Mouse (Mus musculus) stomach, postnatal 0 days (tissue): Measurements from ENCODE around the gene Klrb1. TPM values are rescaled to one million over a fixed set of nuclear protein-coding genes. Genes with fewer than 3 reads are reported as not detected.
"Not testable (repeated sequence)": the region's sequence is repeated elsewhere in the genome, so short reads cannot be mapped to it uniquely, and the experiment has no call there.

Experiments
- ATAC-seq: fragments of 200-750 bp; cut with Nextera tagmentation; 2 replicates; pipeline ENCODE4 v1.8.0; 2017; ENCODE audit not compliant: low FRiP score, low TSS enrichment
- DNase-seq: peaks from one replicate; pipeline ENCODE4 v3.0.0-alpha.2; 2016; ENCODE audit warnings: low spot score
- H3K27ac ChIP-seq: fragments of 300-500 bp; sonication (generic); replicated peaks from 2 replicates; pipeline ENCODE4 v1.5.1; 2014; ENCODE audit warnings: mild to moderate bottlenecking, control low read depth
- H3K27me3 ChIP-seq: fragments of 300-500 bp; sonication (generic); 2 replicates; pipeline ENCODE4 v1.6.1; 2014; ENCODE audit warnings: low read length; ENCODE audit not compliant: control insufficient read depth, insufficient read depth
- H3K36me3 ChIP-seq: fragments of 300-500 bp; sonication (generic); 2 replicates; pipeline ENCODE4 v1.6.1; 2014; ENCODE audit warnings: low read length, mixed read lengths; ENCODE audit not compliant: control insufficient read depth, insufficient read depth
- H3K4me1 ChIP-seq: fragments of 300-500 bp; sonication (generic); replicated peaks from 2 replicates; pipeline ENCODE4 v1.6.1; 2014; ENCODE audit warnings: antibody characterized with exemption; ENCODE audit not compliant: control insufficient read depth, insufficient read depth
- H3K4me2 ChIP-seq: fragments of 300-500 bp; sonication (generic); replicated peaks from 2 replicates; pipeline ENCODE4 v1.6.1; 2014; ENCODE audit warnings: low read depth, mild to moderate bottlenecking, control low read depth, moderate library complexity
- H3K4me3 ChIP-seq: fragments of 300-500 bp; sonication (generic); 2 replicates; pipeline ENCODE4 v1.5.1; 2014; ENCODE audit warnings: low read depth, low read length, control low read depth
- H3K9ac ChIP-seq: fragments of 300-500 bp; sonication (generic); 2 replicates; pipeline ENCODE4 v1.6.1; 2014; ENCODE audit warnings: mild to moderate bottlenecking, low read length, control low read depth, mixed read lengths
- H3K9me3 ChIP-seq: fragments of 300-500 bp; sonication (generic); 2 replicates; pipeline ENCODE4 v1.6.1; 2016; ENCODE audit warnings: low read length; ENCODE audit not compliant: control insufficient read depth
- CTCF ChIP-seq: IDR thresholded peaks from 2 replicates; pipeline ENCODE4 v1.5.1; 2016; ENCODE audit warnings: antibody characterized with exemption, low read depth, mild to moderate bottlenecking, moderate library complexity
- EP300 ChIP-seq: optimal IDR thresholded peaks from 2 replicates; pipeline ENCODE3; 2016; ENCODE audit warnings: antibody characterized with exemption
- WGBS: fragments of 180-500 bp; shearing (Covaris S2); extraction: QIAGEN DNeasy Blood & Tissue Kit; methylation state at CpG from one replicate; pipeline ENCODE4 v1.1.7; 2014; 5-methylcytosine and 5-hydroxymethylcytosine counted together
- polyA plus RNA-seq: library from polyadenylated mRNA; unstranded; fragments of >200 nt; fragmentation: Nextera tagmentation; extraction: Ambion mirVana; gene quantifications from 2 replicates; pipeline ENCODE4 v1.2.1, GENCODE M21; 2015

The Klrb1 gene
- polyA plus RNA-seq, result not detected in 2 replicates

DNA sequence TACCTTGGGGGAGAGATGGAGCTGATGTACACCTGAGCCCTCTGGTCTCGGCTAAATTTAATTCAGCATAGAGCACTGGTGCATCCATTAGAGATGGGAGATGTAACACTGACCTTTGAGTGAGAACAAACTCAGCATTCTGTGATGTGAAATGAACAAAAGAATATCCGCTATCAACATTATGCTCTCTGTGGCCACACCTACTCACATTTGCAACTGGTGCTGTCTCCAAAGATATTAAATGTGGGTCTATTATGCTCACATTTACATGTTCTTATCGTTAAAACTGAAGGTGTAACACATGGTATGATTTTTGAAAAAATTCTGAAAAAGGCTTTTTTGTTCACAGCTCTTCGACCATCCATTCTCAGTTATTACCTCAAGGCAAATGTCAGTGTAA is at the start of gene Klrb1:
Gene Klrb1, minus strand, starts transcription at position 101 of the 400 bp plus-strand sequence.
- Histone ChIP-seq H3K9me3 (no peaks in the 10 kb centered on the region), H3K4me3 (no peak within 1 kb of the TSS), H3K36me3 (no peaks in the 10 kb centered on the region), H3K27ac (no peak within 1 kb of the TSS), H3K27me3 (no peaks in the 10 kb centered on the region), H3K9ac (no peak within 1 kb of the TSS), H3K4me1 (no peaks in the 10 kb centered on the region), H3K4me2 (no peak within 1 kb of the TSS)
- no peak for TF ChIP-seq EP300
- no peak for TF ChIP-seq CTCF
- WGBS, result 78% methylated on average over 4 of the region's 4 CpGs
- ATAC-seq, result no peak
- DNase-seq, result no peak

DNA sequence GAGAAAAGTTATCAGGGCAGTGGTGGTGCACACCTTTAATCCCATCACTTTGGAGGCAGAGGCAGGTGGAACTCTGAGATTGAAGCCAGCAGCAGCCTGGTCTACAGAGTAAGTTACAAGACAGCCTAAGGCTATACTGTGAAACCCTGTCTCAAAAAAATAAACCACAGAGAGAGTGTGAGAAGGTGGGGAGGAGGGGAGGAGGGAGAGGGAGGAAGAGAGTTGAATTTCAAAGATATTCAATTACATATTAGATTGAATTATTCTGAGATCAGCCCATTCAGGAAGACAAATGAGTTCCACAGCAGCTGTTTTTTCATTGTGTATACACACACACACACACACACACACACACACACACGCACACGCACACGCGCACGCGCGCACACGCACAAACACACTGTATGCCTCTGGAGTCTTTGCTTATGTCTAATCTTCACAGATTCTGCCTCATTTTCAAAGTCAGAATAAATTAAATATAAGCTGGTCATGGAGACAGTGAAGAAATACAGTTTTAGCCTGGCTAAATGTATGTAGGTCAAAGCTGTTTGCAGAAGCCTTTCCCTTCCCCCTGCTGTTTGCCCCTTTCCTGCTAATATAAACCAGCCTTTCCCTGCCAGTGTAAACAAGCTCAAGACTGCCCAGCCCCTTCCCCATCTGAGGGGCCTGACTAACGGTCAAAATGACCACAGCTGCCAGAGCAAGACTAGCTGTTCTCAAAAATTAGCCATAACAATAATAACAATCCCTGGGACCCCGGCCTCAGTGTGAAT is 46.8 kb upstream of the Klrb1 start:
- Histone ChIP-seq H3K27ac (peak overlapping the region; percentile 30; the same call in 1 of the 2 replicates), H3K4me3 (no peak overlapping the region), H3K9ac (no peak overlapping the region), H3K4me1 (no peaks in the 10 kb centered on the region), H3K27me3 (no peaks in the 10 kb centered on the region), H3K36me3 (no peaks in the 10 kb centered on the region), H3K4me2 (0 out of 2 replicates have a peak overlapping the region, but pooled peaks have one; percentile 9), H3K9me3 (no peaks in the 10 kb centered on the region)
- ATAC-seq (peak; percentile 46; the same call in 1 of the 2 replicates), DNase-seq (no peak)
- TF ChIP-seq EP300, result no peak
- TF ChIP-seq CTCF, result no peak
- 50% methylated on average over 10 of the region's 10 CpGs for WGBS

DNA sequence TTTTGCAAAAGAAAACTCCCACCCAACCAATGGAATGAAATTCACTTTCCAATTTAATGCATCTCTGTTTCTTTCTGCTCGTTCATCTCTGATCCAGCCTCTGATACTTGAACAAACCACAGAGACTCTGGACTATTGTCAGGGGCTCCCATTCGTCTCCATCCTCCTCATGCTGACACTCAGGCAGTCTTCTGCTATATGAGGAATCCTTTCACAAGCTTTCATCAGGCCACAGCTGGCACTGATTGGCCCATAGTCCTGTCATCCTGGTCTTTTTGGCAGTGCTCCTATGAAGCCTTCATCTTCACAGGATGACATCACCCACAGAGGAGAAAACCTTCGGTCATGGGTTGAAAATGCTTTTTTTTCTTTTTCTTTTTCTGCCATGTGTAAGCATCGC is 45.2 kb upstream of the Klrb1 start:
- no peaks in the 10 kb centered on the region for H3K36me3 ChIP-seq
- no peaks in the 10 kb centered on the region for H3K9me3 ChIP-seq
- no peak overlapping the region for H3K27ac ChIP-seq
- H3K4me3 ChIP-seq, result no peak overlapping the region
- H3K27me3 ChIP-seq, result no peaks in the 10 kb centered on the region
- no peaks in the 10 kb centered on the region for H3K4me1 ChIP-seq
- no peak overlapping the region for H3K4me2 ChIP-seq
- no peak overlapping the region for H3K9ac ChIP-seq
- DNase-seq (no peak), ATAC-seq (no peak)
- TF ChIP-seq CTCF (no peak), EP300 (no peak)
- WGBS, result 71% methylated on average over 4 of the region's 4 CpGs

DNA sequence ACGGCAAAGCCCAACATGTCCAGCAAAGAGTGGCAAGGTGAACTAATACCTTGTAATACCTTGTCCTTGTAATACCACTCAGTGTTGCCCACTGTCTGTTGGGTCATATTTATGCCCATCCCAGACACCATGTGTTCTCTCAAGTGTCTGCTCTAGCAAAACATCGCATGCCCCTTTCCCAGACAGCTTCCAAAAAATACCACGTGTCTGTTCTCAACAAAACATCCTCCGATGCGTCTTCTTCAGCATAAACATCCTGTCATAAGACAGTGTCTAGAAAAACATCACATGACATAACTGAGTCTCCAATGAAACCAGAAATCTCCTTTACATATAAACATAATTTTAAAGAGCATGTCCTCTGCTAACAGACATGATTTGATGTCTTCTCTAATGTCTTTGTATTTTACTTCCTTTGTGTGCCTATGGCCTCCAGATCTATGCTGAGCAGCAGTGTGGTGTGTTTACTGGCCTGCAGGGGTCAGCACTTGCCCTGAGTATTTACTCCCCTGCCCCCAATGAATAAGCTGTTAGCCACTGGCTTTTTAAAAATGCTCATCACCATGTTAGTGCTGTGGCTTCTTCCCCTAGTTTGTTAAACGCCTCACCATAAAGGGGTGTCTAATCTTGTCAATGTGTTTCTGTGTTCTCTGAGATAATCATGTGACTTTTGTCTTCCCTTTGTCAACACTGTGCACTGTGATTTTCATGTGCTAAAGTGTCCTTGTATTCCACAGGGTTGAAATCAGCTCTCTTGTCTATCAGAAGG is 43.8 kb upstream of the Klrb1 start:
- 56% methylated on average over 6 of the region's 6 CpGs for WGBS
- TF ChIP-seq CTCF, result peak; percentile 74
- H3K9ac ChIP-seq, result not testable (repeated sequence)

DNA sequence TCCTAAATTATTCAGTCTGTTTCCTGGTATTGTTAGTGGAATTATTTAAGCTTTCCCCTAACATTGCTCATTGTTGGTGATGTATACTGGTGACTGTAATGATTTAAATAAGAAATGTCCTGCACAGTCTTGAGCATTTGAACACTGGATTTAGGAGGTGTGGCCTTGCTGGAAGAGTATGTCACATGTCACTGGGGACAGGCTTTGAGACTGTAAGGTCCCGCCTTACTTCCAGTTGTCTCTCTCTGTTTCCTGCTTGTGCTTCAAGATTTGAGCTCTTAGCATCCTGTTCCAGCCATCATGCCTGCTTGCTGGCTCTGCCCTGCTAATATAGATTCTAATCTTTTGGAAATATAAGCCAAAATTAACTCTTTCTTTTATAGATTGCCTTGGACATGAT is 42.4 kb upstream of the Klrb1 start:
- Histone ChIP-seq H3K4me2 (no peak overlapping the region), H3K4me3 (no peak overlapping the region), H3K27me3 (no peaks in the 10 kb centered on the region), H3K9me3 (no peaks in the 10 kb centered on the region), H3K36me3 (no peaks in the 10 kb centered on the region), H3K27ac (no peak overlapping the region), H3K4me1 (no peaks in the 10 kb centered on the region), H3K9ac (no peak overlapping the region)
- no peak for DNase-seq
- TF ChIP-seq CTCF (no peak), EP300 (no peak)
- no peak for ATAC-seq
- WGBS, result 77% methylated on average over 1 of the region's 1 CpGs

More for the DNA sequence above, 43.8 kb upstream of the Klrb1 start:
- not testable (repeated sequence) for H3K27ac ChIP-seq, H3K36me3 ChIP-seq, H3K4me2 ChIP-seq, H3K4me1 ChIP-seq, H3K4me3 ChIP-seq, H3K9me3 ChIP-seq, H3K27me3 ChIP-seq
- DNase-seq (peak; percentile 47), ATAC-seq (0 out of 2 replicates have a peak, but pooled peaks have one; percentile 39)

DNA sequence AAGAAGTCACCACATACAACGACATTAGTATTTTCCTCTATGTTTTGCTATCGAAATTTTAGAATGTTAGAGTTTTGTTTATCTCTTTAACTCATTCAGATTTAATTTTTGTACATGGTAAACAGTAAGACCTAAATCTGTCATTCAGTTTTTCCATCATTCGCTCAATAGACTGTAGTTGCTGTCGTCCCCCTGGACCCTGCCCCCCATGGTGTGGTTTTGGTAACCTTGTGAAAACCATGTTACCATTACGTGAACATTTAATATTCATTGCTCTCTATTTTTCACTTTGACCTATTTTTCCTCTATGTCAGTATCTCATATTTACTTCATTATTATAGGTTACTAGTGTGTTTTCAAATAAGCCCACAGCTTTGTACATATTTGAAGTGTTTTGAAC is 41.7 kb upstream of the Klrb1 start:
- 19% methylated on average over 5 of the region's 5 CpGs for WGBS
- no peak for DNase-seq

More for the DNA sequence above, 41.7 kb upstream of the Klrb1 start:
- Histone ChIP-seq H3K9me3 (no peaks in the 10 kb centered on the region), H3K4me2 (peak overlapping the region; percentile 32), H3K27ac (no peak overlapping the region), H3K27me3 (no peaks in the 10 kb centered on the region), H3K36me3 (no peaks in the 10 kb centered on the region), H3K9ac (no peak overlapping the region), H3K4me3 (peak overlapping the region; percentile 24), H3K4me1 (no peaks in the 10 kb centered on the region)
- TF ChIP-seq EP300 (no peak), CTCF (no peak)
- no peak for ATAC-seq
